Mouse (Mus musculus): ENCODE measurements around the gene Rassf3. TPM values are rescaled to one million over a fixed set of nuclear protein-coding genes. Genes with fewer than 3 reads are reported as not detected.

Rassf3 gene
- total and polyA plus RNA-seq, 3 experiments: 0.07 to 0.66 TPM; not detected in 1

GRCm38 (mm10) chr10:121432041-121432634 lies 44.0 kb downstream of the Rassf3 start:
- TF ChIP-seq CTCF (IDR thresholded peaks at IDR 0.05; ENCODE audit: low read depth, low read length): no peak
- TF ChIP-seq GATA1 (IDR thresholded peaks at IDR 0.05; ENCODE audit: borderline replicate concordance, low read length): no peak
- no peak for TF ChIP-seq TAL1 (conservative IDR thresholded peaks at IDR 0.05; ENCODE audit: low read depth, low read length)
- no peak for TF ChIP-seq GATA2 (IDR thresholded peaks at IDR 0.05; ENCODE audit: borderline replicate concordance, low read depth, low read length)
- TF ChIP-seq POLR2AphosphoS5 (IDR thresholded peaks at IDR 0.05; ENCODE audit: insufficient replicate concordance, low read depth, low read length): no peak
- H3K36me3 ChIP-seq (replicated peaks): no peaks in the 10 kb centered on the region
- peaks cover 2% of the 10 kb centered on the region for H3K4me1 ChIP-seq (ENCODE audit: insufficient read depth, low read depth, low read length)
- no peak; the same call in 1 of the 2 replicates for ATAC-seq (ENCODE audit: extremely low read depth, insufficient number of reproducible peaks, low FRiP score, poor library complexity, severe bottlenecking)
- no peaks in the 10 kb centered on the region for H3K9me3 ChIP-seq (replicated peaks)
- no peak for DNase-seq (ENCODE audit: low spot score)
- peaks cover 12% of the 10 kb centered on the region; the same call in 1 of the 2 replicates for H3K27me3 ChIP-seq (ENCODE audit: insufficient read depth, low read length)
- H3K4me3 ChIP-seq (ENCODE audit: low read depth, low read length): no peak overlapping the region

- Histone ChIP-seq H3K4me1 (ENCODE audit: insufficient read depth, low read depth, low read length) (peaks cover 2% of the 10 kb centered on the region), H3K4me3 (ENCODE audit: low read depth, low read length) (no peak overlapping the region), H3K36me3 (replicated peaks) (no peaks in the 10 kb centered on the region), H3K9me3 (replicated peaks) (no peaks in the 10 kb centered on the region), H3K27me3 (ENCODE audit: insufficient read depth, low read length) (peaks cover 12% of the 10 kb centered on the region; the same call in 1 of the 2 replicates)
- no peak for TF ChIP-seq TAL1 (conservative IDR thresholded peaks at IDR 0.05; ENCODE audit: low read depth, low read length)
- TF ChIP-seq CTCF (IDR thresholded peaks at IDR 0.05; ENCODE audit: low read depth, low read length): no peak
- no peak for TF ChIP-seq GATA2 (IDR thresholded peaks at IDR 0.05; ENCODE audit: borderline replicate concordance, low read depth, low read length)
- TF ChIP-seq POLR2AphosphoS5 (IDR thresholded peaks at IDR 0.05; ENCODE audit: insufficient replicate concordance, low read depth, low read length): no peak
- no peak for TF ChIP-seq GATA1 (IDR thresholded peaks at IDR 0.05; ENCODE audit: borderline replicate concordance, low read length)
- no peak for ATAC-seq (ENCODE audit: extremely low read depth, insufficient number of reproducible peaks, low FRiP score, poor library complexity, severe bottlenecking)
- DNase-seq (ENCODE audit: low spot score): no peak
These were observed 45.2 kb downstream of the Rassf3 start for GRCm38 (mm10) chr10:121430764-121431540.

- Histone ChIP-seq H3K4me3 (ENCODE audit: low read depth, low read length) (no peak overlapping the region), H3K4me1 (ENCODE audit: insufficient read depth, low read depth, low read length) (peaks cover 2% of the 10 kb centered on the region), H3K27me3 (ENCODE audit: insufficient read depth, low read length) (peaks cover 12% of the 10 kb centered on the region; the same call in 1 of the 2 replicates), H3K36me3 (replicated peaks) (no peaks in the 10 kb centered on the region), H3K9me3 (replicated peaks) (no peaks in the 10 kb centered on the region)
- ATAC-seq (ENCODE audit: extremely low read depth, insufficient number of reproducible peaks, low FRiP score, poor library complexity, severe bottlenecking) (no peak), DNase-seq (ENCODE audit: low spot score) (no peak)
- TF ChIP-seq CTCF (IDR thresholded peaks at IDR 0.05; ENCODE audit: low read depth, low read length): no peak
These were observed 46.0 kb downstream of the Rassf3 start for GRCm38 (mm10) chr10:121429981-121430682.

- DNase-seq (ENCODE audit: low spot score) (no peak), ATAC-seq (ENCODE audit: extremely low read depth, insufficient number of reproducible peaks, low FRiP score, poor library complexity, severe bottlenecking) (no peak)
- H3K4me3 ChIP-seq (ENCODE audit: low read depth, low read length): no peak overlapping the region
- H3K27me3 ChIP-seq (ENCODE audit: insufficient read depth, low read length): peaks cover 12% of the 10 kb centered on the region; the same call in 1 of the 2 replicates
- no peaks in the 10 kb centered on the region for H3K9me3 ChIP-seq (replicated peaks)
- H3K36me3 ChIP-seq (replicated peaks): no peaks in the 10 kb centered on the region
- peaks cover 2% of the 10 kb centered on the region for H3K4me1 ChIP-seq (ENCODE audit: insufficient read depth, low read depth, low read length)
- TF ChIP-seq POLR2AphosphoS5 (IDR thresholded peaks at IDR 0.05; ENCODE audit: insufficient replicate concordance, low read depth, low read length): no peak
- TF ChIP-seq CTCF (IDR thresholded peaks at IDR 0.05; ENCODE audit: low read depth, low read length): no peak
- TF ChIP-seq GATA1 (IDR thresholded peaks at IDR 0.05; ENCODE audit: borderline replicate concordance, low read length): no peak
- TF ChIP-seq TAL1 (conservative IDR thresholded peaks at IDR 0.05; ENCODE audit: low read depth, low read length): no peak
- no peak for TF ChIP-seq GATA2 (IDR thresholded peaks at IDR 0.05; ENCODE audit: borderline replicate concordance, low read depth, low read length)
These were observed 46.6 kb downstream of the Rassf3 start for GRCm38 (mm10) chr10:121429581-121429980.

- peaks cover 12% of the 10 kb centered on the region; the same call in 1 of the 2 replicates for H3K27me3 ChIP-seq (ENCODE audit: insufficient read depth, low read length)
- DNase-seq (ENCODE audit: low spot score) (no peak), ATAC-seq (ENCODE audit: extremely low read depth, insufficient number of reproducible peaks, low FRiP score, poor library complexity, severe bottlenecking) (no peak)
- no peaks in the 10 kb centered on the region for H3K36me3 ChIP-seq (replicated peaks)
- H3K4me1 ChIP-seq (ENCODE audit: insufficient read depth, low read depth, low read length): peaks cover 2% of the 10 kb centered on the region
- no peak for TF ChIP-seq CTCF (IDR thresholded peaks at IDR 0.05; ENCODE audit: low read depth, low read length)
- TF ChIP-seq GATA1 (IDR thresholded peaks at IDR 0.05; ENCODE audit: borderline replicate concordance, low read length): no peak
- no peak for TF ChIP-seq POLR2AphosphoS5 (IDR thresholded peaks at IDR 0.05; ENCODE audit: insufficient replicate concordance, low read depth, low read length)
- TF ChIP-seq TAL1 (conservative IDR thresholded peaks at IDR 0.05; ENCODE audit: low read depth, low read length): no peak
- H3K9me3 ChIP-seq (replicated peaks): no peaks in the 10 kb centered on the region
- H3K4me3 ChIP-seq (ENCODE audit: low read depth, low read length): no peak overlapping the region
These were observed 47.1 kb downstream of the Rassf3 start for GRCm38 (mm10) chr10:121429089-121429488.
